Mouse (Mus musculus): Measurements from ENCODE around the gene Esrrg. TPM values are rescaled to one million over a fixed set of nuclear protein-coding genes. Genes with fewer than 3 reads are reported as not detected.
A peak's percentile ranks its signal among the peaks of the same experiment; 100 is the strongest.

Esrrg gene
- polyA plus RNA-seq, 1 experiment, result 42.5 TPM

DNA sequence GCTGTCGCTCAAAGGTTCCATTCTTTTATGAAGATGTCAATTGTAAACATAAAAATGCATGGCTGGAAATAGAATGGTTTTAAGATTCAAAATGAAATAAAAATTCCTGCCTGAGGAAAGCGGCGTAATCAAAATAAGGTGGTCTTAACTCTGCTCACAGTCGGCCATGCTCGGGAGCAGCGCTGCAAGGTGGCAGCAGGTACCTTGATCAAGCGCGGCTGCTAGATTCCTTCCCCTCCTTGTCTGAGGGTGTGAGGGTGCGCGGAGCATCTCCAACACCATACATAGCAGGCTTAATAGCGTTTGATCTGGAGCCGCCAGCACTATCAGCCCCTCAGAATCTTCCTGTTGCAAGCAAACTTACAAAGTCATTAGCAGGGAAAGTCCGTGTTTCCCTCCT, 399.9 kb downstream of the Esrrg start:
- no peak overlapping the region for H3K27ac ChIP-seq (ENCODE audit: insufficient read depth, low read length)
- no peak overlapping the region for H3K4me3 ChIP-seq (replicated peaks; ENCODE audit: insufficient read depth, low read depth, low read length)
- no peak for DNase-seq
- peaks cover 1% of the 10 kb centered on the region; the same call in 1 of the 2 replicates for H3K4me1 ChIP-seq (ENCODE audit: control insufficient read depth, insufficient read depth, low read length)
- H3K27me3 ChIP-seq (ENCODE audit: control insufficient read depth, insufficient read depth, low read length), result no peaks in the 10 kb centered on the region
- 94% methylated on average over 13 of the region's 13 CpGs for WGBS
- TF ChIP-seq POLR2A (IDR thresholded peaks at IDR 0.05; ENCODE audit: borderline replicate concordance, insufficient read depth, low read length), result no peak
- no peak for TF ChIP-seq CTCF (IDR thresholded peaks at IDR 0.05; ENCODE audit: borderline replicate concordance, insufficient read depth, low read depth, low read length)

GRCm38 (mm10) chr1:188009868-188010267, 401.3 kb downstream of the Esrrg start:
- Histone ChIP-seq H3K4me1 (ENCODE audit: control insufficient read depth, insufficient read depth, low read length) (peaks cover 8% of the 10 kb centered on the region; the same call in 1 of the 2 replicates), H3K4me3 (replicated peaks; ENCODE audit: insufficient read depth, low read depth, low read length) (no peak overlapping the region), H3K27ac (ENCODE audit: insufficient read depth, low read length) (no peak overlapping the region), H3K27me3 (ENCODE audit: control insufficient read depth, insufficient read depth, low read length) (no peaks in the 10 kb centered on the region)
- 96% methylated on average over 5 of the region's 5 CpGs for WGBS
- TF ChIP-seq CTCF (IDR thresholded peaks at IDR 0.05; ENCODE audit: borderline replicate concordance, insufficient read depth, low read depth, low read length) (no peak), POLR2A (IDR thresholded peaks at IDR 0.05; ENCODE audit: borderline replicate concordance, insufficient read depth, low read length) (no peak)
- DNase-seq, result no peak

- Histone ChIP-seq H3K27me3 (ENCODE audit: control insufficient read depth, insufficient read depth, low read length) (no peaks in the 10 kb centered on the region), H3K4me1 (ENCODE audit: control insufficient read depth, insufficient read depth, low read length) (peaks cover 8% of the 10 kb centered on the region; the same call in 1 of the 2 replicates), H3K4me3 (replicated peaks; ENCODE audit: insufficient read depth, low read depth, low read length) (no peak overlapping the region), H3K27ac (ENCODE audit: insufficient read depth, low read length) (no peak overlapping the region)
- no peak for DNase-seq
- WGBS, result 95% methylated on average over 1 of the region's 1 CpGs
- TF ChIP-seq POLR2A (IDR thresholded peaks at IDR 0.05; ENCODE audit: borderline replicate concordance, insufficient read depth, low read length) (no peak), CTCF (IDR thresholded peaks at IDR 0.05; ENCODE audit: borderline replicate concordance, insufficient read depth, low read depth, low read length) (no peak)
Observed at GRCm38 (mm10) chr1:188010860-188011259, 402.3 kb downstream of the Esrrg start.

DNA sequence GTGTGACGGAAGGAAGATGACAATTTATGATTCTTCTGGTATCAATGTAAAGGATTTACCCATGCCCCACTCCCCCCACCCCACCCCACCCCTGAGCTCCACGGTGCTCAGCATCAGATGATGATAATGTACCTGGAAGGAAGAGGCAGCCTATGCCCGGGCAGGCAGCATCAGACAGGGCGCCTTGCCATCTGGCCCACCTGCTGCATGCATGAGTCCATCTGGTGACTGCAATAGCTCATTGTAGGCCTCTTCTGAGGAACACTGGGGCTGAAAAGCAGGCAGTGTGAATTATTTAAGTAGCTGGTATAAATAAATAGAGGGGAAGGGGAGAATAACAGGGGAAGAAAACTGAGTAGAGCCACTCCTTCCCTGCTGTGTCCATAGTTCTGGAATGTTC, 405.8 kb downstream of the Esrrg start:
- 18% methylated on average over 4 of the region's 4 CpGs for WGBS
- TF ChIP-seq CTCF (IDR thresholded peaks at IDR 0.05; ENCODE audit: borderline replicate concordance, insufficient read depth, low read depth, low read length) (no peak), POLR2A (IDR thresholded peaks at IDR 0.05; ENCODE audit: borderline replicate concordance, insufficient read depth, low read length) (no peak)
- H3K4me1 ChIP-seq (ENCODE audit: control insufficient read depth, insufficient read depth, low read length), result peaks cover 8% of the 10 kb centered on the region; the same call in 1 of the 2 replicates
- H3K27me3 ChIP-seq (ENCODE audit: control insufficient read depth, insufficient read depth, low read length), result no peaks in the 10 kb centered on the region
- no peak overlapping the region for H3K4me3 ChIP-seq (replicated peaks; ENCODE audit: insufficient read depth, low read depth, low read length)
- H3K27ac ChIP-seq (ENCODE audit: insufficient read depth, low read length), result no peak overlapping the region
- DNase-seq, result peak; percentile 93 to 96

- no peak overlapping the region for H3K4me3 ChIP-seq (replicated peaks; ENCODE audit: insufficient read depth, low read depth, low read length)
- 57% methylated on average over 14 of the region's 14 CpGs for WGBS
- TF ChIP-seq POLR2A (IDR thresholded peaks at IDR 0.05; ENCODE audit: borderline replicate concordance, insufficient read depth, low read length) (no peak), CTCF (IDR thresholded peaks at IDR 0.05; ENCODE audit: borderline replicate concordance, insufficient read depth, low read depth, low read length) (no peak)
- no peak for DNase-seq
- H3K27me3 ChIP-seq (ENCODE audit: control insufficient read depth, insufficient read depth, low read length), result no peaks in the 10 kb centered on the region
- no peak overlapping the region for H3K27ac ChIP-seq (ENCODE audit: insufficient read depth, low read length)
- peaks cover 8% of the 10 kb centered on the region; the same call in 1 of the 2 replicates for H3K4me1 ChIP-seq (ENCODE audit: control insufficient read depth, insufficient read depth, low read length)
Observed at GRCm38 (mm10) chr1:188017956-188018862, 409.6 kb downstream of the Esrrg start.

DNA sequence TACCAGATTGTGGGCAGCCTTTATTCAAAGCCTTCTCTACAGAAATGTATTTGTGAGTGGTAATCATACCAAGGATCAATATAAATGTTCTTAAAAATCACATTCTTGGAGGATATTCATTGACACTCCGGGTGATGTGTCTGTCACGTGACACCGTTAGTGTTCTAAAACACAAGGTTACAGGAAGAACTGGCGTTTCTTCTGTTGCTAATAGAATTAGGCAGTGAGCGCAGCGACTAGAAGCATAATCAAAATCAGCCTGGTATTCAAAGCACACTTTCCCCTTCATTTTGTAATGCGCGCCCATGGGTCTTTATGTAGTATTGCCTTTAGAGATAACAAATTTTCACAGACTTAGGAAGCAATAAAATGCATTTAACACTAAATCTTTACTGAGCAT, 420.6 kb downstream of the Esrrg start:
- DNase-seq, result no peak
- H3K4me1 ChIP-seq (ENCODE audit: control insufficient read depth, insufficient read depth, low read length), result peaks cover 4% of the 10 kb centered on the region

GRCm38 (mm10) chr1:188030116-188030515, 421.5 kb downstream of the Esrrg start:
- Histone ChIP-seq H3K27ac (ENCODE audit: insufficient read depth, low read length) (no peak overlapping the region), H3K27me3 (ENCODE audit: control insufficient read depth, insufficient read depth, low read length) (no peaks in the 10 kb centered on the region), H3K4me1 (ENCODE audit: control insufficient read depth, insufficient read depth, low read length) (peaks cover 4% of the 10 kb centered on the region), H3K4me3 (replicated peaks; ENCODE audit: insufficient read depth, low read depth, low read length) (no peak overlapping the region)
- WGBS, result 28% methylated on average over 10 of the region's 10 CpGs
- TF ChIP-seq CTCF (IDR thresholded peaks at IDR 0.05; ENCODE audit: borderline replicate concordance, insufficient read depth, low read depth, low read length), result no peak
- TF ChIP-seq POLR2A (IDR thresholded peaks at IDR 0.05; ENCODE audit: borderline replicate concordance, insufficient read depth, low read length), result no peak
- no peak for DNase-seq

More for the DNA sequence above, 420.6 kb downstream of the Esrrg start:
- WGBS, result 88% methylated on average over 8 of the region's 8 CpGs
- no peaks in the 10 kb centered on the region for H3K27me3 ChIP-seq (ENCODE audit: control insufficient read depth, insufficient read depth, low read length)
- no peak overlapping the region for H3K27ac ChIP-seq (ENCODE audit: insufficient read depth, low read length)
- no peak overlapping the region for H3K4me3 ChIP-seq (replicated peaks; ENCODE audit: insufficient read depth, low read depth, low read length)
- TF ChIP-seq CTCF (IDR thresholded peaks at IDR 0.05; ENCODE audit: borderline replicate concordance, insufficient read depth, low read depth, low read length) (no peak), POLR2A (IDR thresholded peaks at IDR 0.05; ENCODE audit: borderline replicate concordance, insufficient read depth, low read length) (no peak)

DNA sequence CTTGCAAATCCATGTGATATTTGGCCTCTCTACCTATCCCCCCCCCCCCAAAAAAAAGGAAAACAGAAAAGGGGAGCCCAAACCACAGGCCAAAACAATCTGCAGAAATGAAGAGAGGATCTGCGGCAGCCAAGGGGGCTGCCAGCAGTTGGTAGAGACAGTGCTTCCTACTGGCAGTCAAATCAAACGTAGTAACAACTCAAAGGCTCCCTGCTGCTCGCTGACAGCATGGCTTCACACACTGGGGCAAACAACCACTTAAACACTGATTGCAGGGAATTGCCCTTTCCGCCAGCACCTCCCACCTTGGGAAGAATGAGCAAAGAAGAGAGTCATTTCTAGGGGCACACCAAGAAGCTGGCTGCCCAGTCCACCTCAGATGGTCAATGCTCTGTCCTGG, 422.7 kb downstream of the Esrrg start:
- Histone ChIP-seq H3K4me1 (ENCODE audit: control insufficient read depth, insufficient read depth, low read length) (peaks cover 4% of the 10 kb centered on the region), H3K27ac (ENCODE audit: insufficient read depth, low read length) (no peak overlapping the region), H3K27me3 (ENCODE audit: control insufficient read depth, insufficient read depth, low read length) (no peaks in the 10 kb centered on the region), H3K4me3 (replicated peaks; ENCODE audit: insufficient read depth, low read depth, low read length) (no peak overlapping the region)
- DNase-seq, result no peak
- WGBS, result 64% methylated on average over 4 of the region's 4 CpGs
- no peak for TF ChIP-seq POLR2A (IDR thresholded peaks at IDR 0.05; ENCODE audit: borderline replicate concordance, insufficient read depth, low read length)
- no peak for TF ChIP-seq CTCF (IDR thresholded peaks at IDR 0.05; ENCODE audit: borderline replicate concordance, insufficient read depth, low read depth, low read length)

All from cerebellum, adult 2 months (tissue).